Mouse (Mus musculus): ENCODE data around the gene Usp7.

- TF ChIP-seq CTCF (IDR thresholded peaks at IDR 0.05) (no peak), EP300 (IDR thresholded peaks at IDR 0.05) (no peak)
Observed at GRCm38 (mm10) chr16:8822586-8822985, 30.5 kb upstream of the Usp7 start.
